Mouse (Mus musculus) midbrain, embryonic 15.5 days (tissue): Measurements from ENCODE around the gene Chn2. TPM values are rescaled to one million over a fixed set of nuclear protein-coding genes. Genes with fewer than 3 reads are reported as not detected.

ENCODE experiments used
- ATAC-seq: fragments of 200-750 bp; cut with Nextera tagmentation; replicated peaks from 2 replicates; pipeline ENCODE4 v1.8.0; 2017; ENCODE audit warnings: moderate TSS enrichment
- H3K27ac ChIP-seq: fragments of 300-500 bp; sonication (generic); 2 replicates; pipeline ENCODE4 v1.5.1; 2015; ENCODE audit warnings: mild to moderate bottlenecking, inconsistent platforms
- H3K27me3 ChIP-seq: fragments of 300-500 bp; sonication (generic); replicated peaks from 2 replicates; pipeline ENCODE4 v1.6.1; 2015; ENCODE audit warnings: inconsistent platforms
- H3K36me3 ChIP-seq: fragments of 300-500 bp; sonication (generic); replicated peaks from 2 replicates; pipeline ENCODE4 v1.6.1; 2015; ENCODE audit warnings: inconsistent platforms
- H3K4me1 ChIP-seq: fragments of 300-500 bp; sonication (generic); 2 replicates; pipeline ENCODE4 v1.6.1; 2015; ENCODE audit warnings: inconsistent platforms
- H3K4me2 ChIP-seq: fragments of 300-500 bp; sonication (generic); 2 replicates; pipeline ENCODE4 v1.6.1; 2015; ENCODE audit warnings: inconsistent platforms, mild to moderate bottlenecking, moderate library complexity
- H3K4me3 ChIP-seq: fragments of 300-500 bp; sonication (generic); 2 replicates; pipeline ENCODE4 v1.5.1; 2015; ENCODE audit warnings: mild to moderate bottlenecking, inconsistent platforms
- H3K9ac ChIP-seq: fragments of 300-500 bp; sonication (generic); 2 replicates; pipeline ENCODE4 v1.6.1; 2015; ENCODE audit warnings: mild to moderate bottlenecking, inconsistent platforms
- H3K9me3 ChIP-seq: fragments of 300-500 bp; sonication (generic); 2 replicates; pipeline ENCODE4 v1.6.1; 2016; ENCODE audit warnings: inconsistent platforms
- WGBS: fragments of 180-500 bp; shearing (Covaris S2); methylation state at CpG from one replicate; pipeline ENCODE4 v1.1.7; 2015; ENCODE audit warnings: mixed read lengths; 5-methylcytosine and 5-hydroxymethylcytosine counted together
- polyA plus RNA-seq: library from polyadenylated mRNA; unstranded; fragments of >200 nt; fragmentation: Nextera tagmentation; extraction: Ambion mirVana; gene quantifications from 2 replicates; pipeline ENCODE4 v1.2.1, GENCODE M21; 2015

The Chn2 gene
- polyA plus RNA-seq, 1 experiment from 2014 or later = 37.5 TPM

DNA sequence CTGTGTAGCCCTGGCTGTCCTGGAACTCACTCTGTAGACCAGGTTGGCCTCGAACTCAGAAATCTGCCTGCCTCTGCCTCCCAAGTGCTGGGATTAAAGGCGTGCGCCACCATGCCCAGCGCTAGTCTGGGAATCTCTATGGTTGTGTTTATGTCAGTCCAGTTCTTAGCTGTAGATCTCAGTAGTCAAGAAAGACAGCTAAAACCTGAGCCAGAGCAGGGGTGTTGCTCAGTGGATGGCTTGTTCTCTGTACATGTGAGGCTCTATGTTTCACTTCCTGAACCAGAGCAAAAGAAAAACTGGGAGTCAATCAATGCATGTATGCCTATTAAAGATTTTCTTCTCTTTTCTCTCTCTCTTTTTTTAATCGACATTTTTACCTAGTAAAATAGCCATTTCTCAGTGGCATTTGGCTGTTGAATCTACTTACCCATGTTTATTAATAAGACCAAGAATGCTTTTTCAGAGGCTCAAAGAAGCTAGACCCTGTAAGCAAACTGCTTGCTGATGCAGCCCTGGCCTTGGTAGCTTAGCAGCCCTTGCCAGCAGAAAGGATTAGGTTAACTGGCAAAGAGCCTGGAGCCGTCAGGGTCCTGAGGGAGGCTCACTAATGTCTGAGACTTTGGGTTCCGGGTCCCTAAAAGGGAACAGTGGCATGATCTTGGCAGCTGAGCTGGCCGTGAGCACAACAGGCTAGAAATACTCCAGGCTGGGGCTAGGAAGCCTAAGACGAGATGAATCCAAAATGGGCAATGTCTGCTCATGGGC, 87.1 kb downstream of the Chn2 start:
- H3K4me2 ChIP-seq = no peak overlapping the region
- no peaks in the 10 kb centered on the region for H3K9me3 ChIP-seq
- no peak overlapping the region for H3K9ac ChIP-seq
- peaks cover 16% of the 10 kb centered on the region for H3K4me1 ChIP-seq
- H3K27ac ChIP-seq = peak overlapping the region; percentile 26; the same call in 1 of the 2 replicates
- H3K36me3 ChIP-seq = no peaks in the 10 kb centered on the region
- H3K4me3 ChIP-seq = no peak overlapping the region
- ATAC-seq = peak; percentile 73
- no peaks in the 10 kb centered on the region for H3K27me3 ChIP-seq
- WGBS = 61% methylated on average over 9 of the region's 9 CpGs

DNA sequence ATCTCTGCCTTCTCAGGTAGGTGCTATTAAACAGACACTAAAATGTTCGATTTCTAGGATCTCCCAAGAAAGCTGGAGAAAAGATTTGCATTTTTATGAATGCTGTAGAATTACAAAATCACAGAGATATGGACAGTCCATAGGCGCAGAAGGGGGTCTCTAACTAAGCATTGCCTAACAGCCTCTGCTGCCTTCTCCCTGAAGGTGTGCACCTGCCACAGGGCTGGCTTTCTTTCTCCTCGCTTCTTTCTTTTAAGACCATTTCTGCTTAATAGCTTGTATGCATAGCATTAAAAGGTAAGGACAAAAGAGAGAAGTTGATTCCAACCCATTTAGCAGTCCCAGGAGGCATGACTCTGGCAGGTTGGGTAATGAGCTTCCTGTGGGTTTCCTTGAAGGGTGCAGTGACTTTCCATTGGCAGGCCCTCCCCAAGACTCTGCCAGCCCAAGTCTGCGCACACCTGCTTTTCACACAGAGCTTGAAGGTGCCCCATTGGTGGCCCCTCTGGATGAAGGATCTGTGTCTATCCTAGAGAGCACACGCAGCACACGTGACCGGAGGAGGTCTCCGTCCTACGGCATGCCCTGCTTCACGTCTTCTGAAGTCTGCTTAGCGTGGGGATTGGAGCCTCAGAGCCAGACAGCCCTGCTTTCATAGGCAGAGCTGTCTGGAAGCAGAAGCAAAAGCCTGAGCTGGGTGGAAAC, 87.8 kb downstream of the Chn2 start:
- Histone ChIP-seq H3K27ac (peak overlapping the region; percentile 26), H3K36me3 (no peaks in the 10 kb centered on the region), H3K9ac (no peak overlapping the region), H3K4me2 (no peak overlapping the region), H3K9me3 (no peaks in the 10 kb centered on the region), H3K4me3 (no peak overlapping the region), H3K27me3 (no peaks in the 10 kb centered on the region), H3K4me1 (peaks cover 16% of the 10 kb centered on the region)
- 78% methylated on average over 11 of the region's 11 CpGs for WGBS
- peak; percentile 69 for ATAC-seq

DNA sequence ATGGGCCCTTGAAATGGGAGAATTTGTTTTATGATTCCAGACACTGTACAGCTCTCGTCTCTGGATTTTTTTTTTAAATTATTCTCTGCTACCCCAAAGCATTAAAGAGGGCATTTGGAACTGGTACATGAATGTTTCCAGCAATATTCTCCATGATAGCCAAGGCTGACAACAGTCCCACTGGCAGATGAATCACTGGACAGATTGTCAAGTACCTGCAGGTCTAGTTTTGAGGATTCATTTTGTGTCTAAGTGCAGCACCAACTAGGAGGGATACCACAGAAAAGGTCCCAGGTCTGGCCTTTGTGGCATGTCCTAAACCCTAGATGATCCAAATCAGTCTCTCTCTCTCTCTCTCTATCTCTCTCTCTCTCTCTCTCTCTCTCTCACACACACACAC, 89.3 kb downstream of the Chn2 start:
- Histone ChIP-seq H3K4me2 (no peak overlapping the region), H3K4me1 (peaks cover 22% of the 10 kb centered on the region), H3K27me3 (no peaks in the 10 kb centered on the region), H3K9ac (no peak overlapping the region), H3K27ac (no peak overlapping the region), H3K9me3 (no peaks in the 10 kb centered on the region), H3K36me3 (no peaks in the 10 kb centered on the region), H3K4me3 (no peak overlapping the region)
- no peak for ATAC-seq
- WGBS = 95% methylated on average over 1 of the region's 1 CpGs

DNA sequence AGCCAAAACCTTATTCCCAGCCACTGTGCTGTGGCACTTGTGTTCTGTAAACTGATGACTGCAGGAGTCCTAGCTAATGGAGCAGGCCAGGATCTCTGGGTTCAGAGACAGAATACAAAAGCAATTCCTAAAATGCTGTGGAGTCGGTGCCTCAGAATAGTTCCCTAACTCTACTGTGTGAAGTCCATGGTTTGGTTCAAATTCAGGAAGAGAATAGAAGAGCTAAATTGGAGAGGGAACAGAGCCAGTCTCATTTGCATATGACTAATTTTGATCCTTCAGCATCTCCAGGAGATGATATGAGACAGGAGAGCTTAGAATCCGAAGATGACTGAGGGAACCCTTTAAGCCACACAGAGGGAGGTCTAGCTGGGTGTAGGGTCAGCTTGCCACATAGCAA, 90.2 kb downstream of the Chn2 start:
- no peak for ATAC-seq
- no peaks in the 10 kb centered on the region for H3K36me3 ChIP-seq
- 61% methylated on average over 2 of the region's 2 CpGs for WGBS
- H3K9ac ChIP-seq = no peak overlapping the region
- H3K27ac ChIP-seq = no peak overlapping the region
- H3K27me3 ChIP-seq = no peaks in the 10 kb centered on the region
- H3K4me1 ChIP-seq = peaks cover 22% of the 10 kb centered on the region
- no peaks in the 10 kb centered on the region for H3K9me3 ChIP-seq
- no peak overlapping the region for H3K4me2 ChIP-seq
- H3K4me3 ChIP-seq = no peak overlapping the region

DNA sequence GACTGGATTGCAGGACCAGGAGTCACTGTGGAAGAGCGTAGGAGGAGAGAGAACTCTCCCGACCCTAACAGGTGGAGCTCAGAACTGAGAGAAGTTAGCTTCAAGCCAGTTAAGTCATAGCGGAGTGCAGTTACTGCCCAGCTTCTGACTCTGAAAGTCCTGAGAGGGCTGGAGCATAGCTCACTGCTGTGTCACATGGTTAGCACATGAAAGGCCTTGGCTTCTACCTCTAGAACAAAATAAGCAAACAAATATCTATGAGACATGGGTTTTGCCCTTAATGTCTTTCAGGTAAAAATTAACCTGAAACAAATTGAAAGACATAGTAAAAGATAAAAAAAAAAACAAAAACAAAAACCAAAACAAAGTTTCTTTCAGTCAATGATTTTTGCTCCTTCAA, 91.5 kb downstream of the Chn2 start:
- no peak overlapping the region for H3K27ac ChIP-seq
- no peak overlapping the region for H3K4me3 ChIP-seq
- no peak for ATAC-seq
- H3K36me3 ChIP-seq = no peaks in the 10 kb centered on the region
- WGBS = 92% methylated on average over 3 of the region's 3 CpGs
- H3K9ac ChIP-seq = no peak overlapping the region
- H3K4me2 ChIP-seq = no peak overlapping the region
- H3K27me3 ChIP-seq = no peaks in the 10 kb centered on the region
- peaks cover 22% of the 10 kb centered on the region for H3K4me1 ChIP-seq
- H3K9me3 ChIP-seq = no peaks in the 10 kb centered on the region

DNA sequence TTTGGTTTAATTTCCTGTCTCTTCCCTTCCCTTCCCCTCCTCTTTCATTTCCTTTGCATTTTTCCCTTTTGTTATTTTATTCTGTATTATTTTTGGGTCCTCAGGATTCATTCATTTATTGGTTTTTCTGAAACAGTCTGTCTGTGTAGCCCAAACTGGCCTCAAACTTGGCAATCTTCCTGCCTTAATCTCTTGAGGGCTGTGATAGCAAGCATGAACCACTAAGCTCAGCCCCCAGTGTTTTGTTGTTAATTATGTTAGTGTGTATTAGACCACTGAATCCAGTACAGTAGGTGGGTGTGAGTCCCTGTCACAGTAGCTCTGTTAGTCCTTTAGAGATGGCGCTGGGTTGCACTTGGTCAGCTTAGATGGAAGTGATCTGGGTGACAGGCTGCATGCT, 93.2 kb downstream of the Chn2 start:
- Histone ChIP-seq H3K4me1 (peaks cover 9% of the 10 kb centered on the region), H3K4me3 (no peak overlapping the region), H3K4me2 (no peak overlapping the region), H3K9me3 (no peaks in the 10 kb centered on the region), H3K9ac (no peak overlapping the region), H3K27ac (no peak overlapping the region), H3K36me3 (no peaks in the 10 kb centered on the region), H3K27me3 (no peaks in the 10 kb centered on the region)
- no peak for ATAC-seq
- 64% methylated on average over 1 of the region's 1 CpGs for WGBS

DNA sequence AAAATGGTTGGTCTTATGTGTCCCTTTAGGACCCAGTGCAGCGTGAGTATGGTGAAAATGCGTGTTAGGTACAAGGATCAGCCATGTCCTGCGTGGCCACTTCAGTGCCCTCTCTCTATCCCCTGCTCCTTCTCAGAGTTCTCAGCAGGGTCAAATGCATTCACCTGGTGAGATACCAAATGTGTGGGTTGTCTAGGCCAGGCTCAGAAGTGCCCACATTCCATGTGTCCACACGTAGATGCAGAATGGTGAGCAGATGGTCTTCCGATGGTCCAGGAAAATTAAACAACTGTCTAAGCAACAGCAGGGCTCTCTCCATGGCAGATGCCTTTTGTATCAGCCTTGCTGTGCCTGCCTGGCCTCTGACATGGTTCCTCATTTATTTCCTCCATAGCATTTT, 93.9 kb downstream of the Chn2 start:
- 74% methylated on average over 5 of the region's 5 CpGs for WGBS
- H3K9ac ChIP-seq = no peak overlapping the region
- no peak overlapping the region for H3K4me3 ChIP-seq
- H3K27ac ChIP-seq = no peak overlapping the region
- H3K27me3 ChIP-seq = no peaks in the 10 kb centered on the region
- H3K9me3 ChIP-seq = no peaks in the 10 kb centered on the region
- no peak overlapping the region for H3K4me2 ChIP-seq
- H3K36me3 ChIP-seq = no peaks in the 10 kb centered on the region
- peaks cover 6% of the 10 kb centered on the region; the same call in 1 of the 2 replicates for H3K4me1 ChIP-seq
- no peak for ATAC-seq

DNA sequence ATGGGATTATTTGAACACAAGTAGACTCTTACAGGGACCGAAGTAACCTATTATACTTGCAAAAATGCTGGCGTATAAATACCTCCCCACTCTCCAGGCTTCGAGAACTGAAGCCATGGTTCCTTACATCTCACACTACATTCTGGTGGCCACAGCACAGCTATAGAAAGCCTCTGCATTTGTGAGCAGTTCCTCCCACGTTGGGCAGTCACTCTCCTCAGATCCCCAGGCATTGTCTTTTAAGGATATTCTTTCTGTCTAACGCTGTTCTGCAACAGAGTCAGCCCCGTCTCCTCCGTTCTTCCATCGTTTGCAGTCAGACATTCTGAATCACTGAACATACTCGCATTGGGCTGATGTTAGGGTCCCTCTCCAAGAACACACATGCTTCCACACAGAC, 98.8 kb downstream of the Chn2 start:
- H3K27me3 ChIP-seq = no peaks in the 10 kb centered on the region
- no peak overlapping the region for H3K9ac ChIP-seq
- no peaks in the 10 kb centered on the region for H3K36me3 ChIP-seq
- ATAC-seq = no peak
- 80% methylated on average over 9 of the region's 9 CpGs for WGBS
- no peak overlapping the region for H3K4me3 ChIP-seq
- no peak overlapping the region for H3K4me2 ChIP-seq
- H3K27ac ChIP-seq = no peak overlapping the region
- peaks cover 20% of the 10 kb centered on the region for H3K4me1 ChIP-seq
- H3K9me3 ChIP-seq = no peaks in the 10 kb centered on the region

DNA sequence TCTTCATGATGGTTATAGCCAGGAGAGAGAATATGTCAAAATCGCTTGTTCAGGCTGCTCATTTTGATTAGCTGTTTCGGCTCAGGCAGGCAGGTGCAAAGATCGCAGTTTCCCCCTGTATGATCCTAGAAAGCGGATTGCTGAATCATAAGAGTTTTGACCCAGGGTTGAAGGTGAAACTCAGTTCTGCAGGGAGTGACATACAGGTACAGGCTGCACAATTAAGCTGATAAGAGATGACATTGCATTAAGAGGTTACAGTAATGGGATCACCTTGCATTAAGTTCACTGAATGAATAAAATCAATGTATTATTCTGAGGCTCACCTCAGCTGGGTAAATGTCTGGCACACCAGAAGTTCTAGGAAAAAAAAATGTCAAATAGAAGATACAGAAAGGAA, 101.1 kb downstream of the Chn2 start:
- H3K9ac ChIP-seq = no peak overlapping the region
- no peak overlapping the region for H3K4me2 ChIP-seq
- H3K4me1 ChIP-seq = peaks cover 20% of the 10 kb centered on the region
- no peak for ATAC-seq
- H3K36me3 ChIP-seq = no peaks in the 10 kb centered on the region
- no peak overlapping the region for H3K4me3 ChIP-seq
- H3K27ac ChIP-seq = no peak overlapping the region
- 92% methylated on average over 4 of the region's 4 CpGs for WGBS
- no peaks in the 10 kb centered on the region for H3K27me3 ChIP-seq
- H3K9me3 ChIP-seq = no peaks in the 10 kb centered on the region

DNA sequence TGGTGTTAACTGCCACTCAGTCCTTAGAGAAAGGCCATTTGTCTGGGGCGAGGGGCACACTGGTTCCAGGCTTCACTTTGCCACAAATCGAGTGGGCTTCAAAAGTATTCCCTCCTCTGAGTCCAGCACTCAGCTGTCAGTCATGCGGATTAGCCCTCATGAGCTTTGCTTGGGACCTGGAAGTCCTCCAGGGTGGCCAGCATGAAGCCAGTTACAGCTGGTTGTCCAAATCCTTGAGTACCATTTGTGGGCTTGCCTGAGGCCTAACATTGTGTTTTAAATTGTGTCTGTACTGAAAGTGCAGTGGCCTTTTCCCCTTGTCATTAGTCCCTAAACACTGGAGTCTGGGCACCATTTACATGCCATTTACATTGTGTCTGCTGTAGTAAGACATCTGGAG, 101.8 kb downstream of the Chn2 start:
- Histone ChIP-seq H3K4me3 (no peak overlapping the region), H3K4me2 (no peak overlapping the region), H3K9ac (no peak overlapping the region), H3K27me3 (no peaks in the 10 kb centered on the region), H3K4me1 (peaks cover 20% of the 10 kb centered on the region), H3K36me3 (no peaks in the 10 kb centered on the region), H3K27ac (no peak overlapping the region), H3K9me3 (no peaks in the 10 kb centered on the region)
- ATAC-seq = no peak
- WGBS = 56% methylated on average over 3 of the region's 3 CpGs

DNA sequence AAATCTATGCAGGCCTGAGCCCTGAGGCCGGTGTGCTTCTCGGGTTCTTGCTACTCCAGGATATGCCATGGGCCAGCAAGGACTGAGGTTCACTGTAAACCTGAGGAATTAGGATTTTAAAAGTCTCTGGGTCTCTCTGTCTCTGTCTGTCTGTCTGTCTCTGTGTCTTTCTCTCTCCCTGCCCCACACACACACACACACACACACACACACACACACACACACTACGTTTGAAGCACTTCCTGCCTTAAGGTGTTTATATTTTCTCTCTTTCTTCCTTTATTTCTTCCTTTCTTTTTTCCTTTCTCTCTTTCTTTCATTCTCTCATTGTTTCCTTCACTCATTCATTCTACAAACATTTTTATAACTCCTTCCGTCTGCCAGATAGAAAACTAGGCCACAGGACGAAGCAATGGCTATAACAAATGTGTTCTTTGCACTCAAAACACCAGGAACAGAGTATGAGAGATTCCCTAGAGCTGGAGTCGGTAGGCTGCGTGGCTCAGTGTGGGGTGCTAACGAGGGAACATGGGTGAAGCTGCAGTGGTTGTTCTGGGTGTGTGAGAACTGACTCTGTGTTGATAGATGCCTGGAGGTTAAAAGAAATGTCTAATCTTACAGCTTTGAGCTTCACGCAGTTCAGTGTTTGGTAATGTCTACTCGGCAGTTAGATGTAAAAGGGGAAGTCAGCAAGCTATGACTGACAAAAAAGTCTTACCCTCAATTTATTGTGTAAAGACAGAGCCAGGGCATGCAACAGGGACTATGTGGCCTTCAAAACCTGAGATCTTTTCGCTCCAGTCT, 103.7 kb downstream of the Chn2 start:
- Histone ChIP-seq H3K9me3 (no peaks in the 10 kb centered on the region), H3K36me3 (no peaks in the 10 kb centered on the region), H3K9ac (no peak overlapping the region), H3K4me3 (no peak overlapping the region), H3K4me1 (peaks cover 20% of the 10 kb centered on the region), H3K27ac (no peak overlapping the region), H3K4me2 (no peak overlapping the region), H3K27me3 (no peaks in the 10 kb centered on the region)
- ATAC-seq = no peak
- 73% methylated on average over 11 of the region's 11 CpGs for WGBS

DNA sequence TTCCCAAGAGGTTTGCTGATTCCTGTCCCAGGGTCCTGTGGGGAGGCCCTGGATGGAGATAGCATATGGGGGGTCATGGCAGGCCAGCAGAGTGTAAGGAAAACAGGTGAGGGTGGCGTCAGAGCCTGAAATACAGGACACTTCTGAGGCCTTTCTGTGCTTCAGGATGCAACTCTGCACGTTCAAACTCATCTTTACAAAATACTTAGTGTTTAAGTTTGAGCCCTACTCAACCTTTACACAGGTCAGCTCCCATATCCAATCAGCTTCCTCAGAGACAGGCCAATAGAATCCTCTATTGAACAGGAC, 104.3 kb downstream of the Chn2 start:
- no peaks in the 10 kb centered on the region for H3K9me3 ChIP-seq

More for the DNA sequence above, 104.3 kb downstream of the Chn2 start:
- ATAC-seq = no peak
- Histone ChIP-seq H3K27ac (no peak overlapping the region), H3K4me2 (no peak overlapping the region), H3K4me3 (no peak overlapping the region), H3K27me3 (no peaks in the 10 kb centered on the region), H3K4me1 (peaks cover 20% of the 10 kb centered on the region), H3K36me3 (no peaks in the 10 kb centered on the region), H3K9ac (no peak overlapping the region)
- 81% methylated on average over 2 of the region's 2 CpGs for WGBS
